ENCODE assay signal across 26 mouse cellular contexts in the genomic region with DNA sequence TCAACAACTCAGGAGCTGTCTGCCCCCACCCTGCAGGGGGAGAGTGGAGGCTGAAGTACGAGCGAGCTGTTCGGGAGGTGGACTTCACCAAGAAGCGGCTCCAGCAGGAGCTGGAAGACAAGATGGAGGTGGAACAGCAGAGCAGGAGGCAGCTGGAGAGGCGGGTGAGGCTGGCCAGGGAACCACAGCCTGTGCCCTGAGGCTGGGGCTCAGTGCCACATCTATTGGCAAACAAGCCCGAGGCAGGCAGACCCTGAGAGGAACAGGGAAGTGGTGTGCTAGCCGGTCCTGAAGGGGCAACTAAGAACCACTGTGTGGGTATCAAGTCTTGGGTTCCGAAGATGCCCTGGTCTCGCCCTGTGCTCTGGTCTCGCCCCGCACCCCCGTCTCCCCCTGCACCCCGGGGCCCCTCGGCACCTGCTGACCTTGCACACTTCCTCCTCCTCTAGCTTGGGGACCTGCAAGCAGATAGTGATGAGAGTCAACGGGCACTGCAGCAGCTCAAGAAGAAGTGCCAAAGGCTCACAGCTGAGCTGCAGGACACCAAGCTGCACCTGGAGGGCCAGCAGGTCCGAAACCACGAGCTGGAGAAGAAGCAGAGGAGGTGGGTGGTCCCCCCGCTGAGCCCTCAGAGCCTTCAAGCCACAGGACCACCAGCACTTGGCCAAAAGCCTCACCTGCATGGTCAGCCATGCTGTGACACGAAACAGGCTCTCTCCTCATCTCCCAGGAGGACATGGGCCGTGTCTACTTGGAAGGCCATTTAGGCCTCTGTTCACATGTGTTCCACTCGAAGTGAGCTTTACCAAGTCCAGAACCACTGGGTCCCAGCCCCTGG. TPM values are rescaled to one million over a fixed set of nuclear protein-coding genes. Genes with fewer than 3 reads are reported as not detected.
DNase-seq lines count a peak whose midpoint lies in the region; ATAC-seq lines count a peak whose summit lies in the region.
"Had no signal": no experiment of that assay in that cellular context is flagged by ENCODE, and none has a peak within 500 bp of the region (broad histone marks: within the 10 kb centered on the region; RNA-seq: fewer than 3 reads in every experiment).

No protein-coding gene starts in this region.

- 0 out of 2 replicates have a peak, but pooled peaks cover 5% of the 10 kb centered on the region for H3K27me3 ChIP-seq in forebrain, embryonic 13.5 days
- no peaks in the 10 kb centered on the region for H3K27me3 ChIP-seq in forebrain, embryonic 14.5 days (replicated peaks; ENCODE audit: control insufficient read depth, insufficient read depth, low read length)
- H3K27me3 ChIP-seq in limb, embryonic 12.5 days = peaks cover 48% of the 10 kb centered on the region
- peaks cover 99% of the 10 kb centered on the region for H3K27me3 ChIP-seq in limb, embryonic 10.5 days (ENCODE audit: low read depth, poor library complexity, severe bottlenecking)
- no peaks in the 10 kb centered on the region for H3K27me3 ChIP-seq in hindbrain, embryonic 14.5 days (ENCODE audit: control insufficient read depth, insufficient read depth, low read length)
- H3K27me3 ChIP-seq in neural tube, embryonic 13.5 days = peaks cover 22% of the 10 kb centered on the region
- H3K27me3 ChIP-seq: embryonic facial prominence, embryonic 12.5 days; heart, embryonic 13.5 days; intestine, embryonic 15.5 days; lung, embryonic 15.5 days; stomach, embryonic 15.5 days had no signal

- 90% methylated on average over 21 of the region's 21 CpGs for WGBS in forebrain, embryonic 13.5 days
- WGBS in forebrain, embryonic 14.5 days = 87% methylated on average over 21 of the region's 21 CpGs
- 86% methylated on average over 19 of the region's 21 CpGs for WGBS in limb, embryonic 12.5 days
- WGBS in limb, embryonic 10.5 days = 86% methylated on average over 21 of the region's 21 CpGs
- 83% methylated on average over 21 of the region's 21 CpGs for WGBS in hindbrain, embryonic 14.5 days
- WGBS in neural tube, embryonic 13.5 days = 84% methylated on average over 21 of the region's 21 CpGs

- peaks cover 29% of the 10 kb centered on the region for H3K4me1 ChIP-seq in forebrain, embryonic 13.5 days
- peaks cover 11% of the 10 kb centered on the region for H3K4me1 ChIP-seq in forebrain, embryonic 14.5 days (ENCODE audit: control insufficient read depth, insufficient read depth, low read length)
- peaks cover 43% of the 10 kb centered on the region for H3K4me1 ChIP-seq in limb, embryonic 12.5 days (replicated peaks)
- H3K4me1 ChIP-seq in limb, embryonic 10.5 days = peaks cover 49% of the 10 kb centered on the region
- peaks cover 26% of the 10 kb centered on the region for H3K4me1 ChIP-seq in hindbrain, embryonic 14.5 days (replicated peaks; ENCODE audit: control insufficient read depth, insufficient read depth, low read length)
- H3K4me1 ChIP-seq in neural tube, embryonic 13.5 days (replicated peaks) = peaks cover 64% of the 10 kb centered on the region
- H3K4me1 ChIP-seq: heart, embryonic 13.5 days; lung, embryonic 15.5 days; stomach, embryonic 15.5 days had no signal

- peaks cover 83% of the 10 kb centered on the region for H3K36me3 ChIP-seq in forebrain, embryonic 13.5 days (ENCODE audit: poor library complexity, severe bottlenecking)
- H3K36me3 ChIP-seq in forebrain, embryonic 14.5 days (ENCODE audit: control insufficient read depth, insufficient read depth, low read length) = peaks cover 85% of the 10 kb centered on the region
- H3K36me3 ChIP-seq in limb, embryonic 12.5 days = peaks cover 79% of the 10 kb centered on the region
- peaks cover 82% of the 10 kb centered on the region for H3K36me3 ChIP-seq in limb, embryonic 10.5 days
- peaks cover 86% of the 10 kb centered on the region for H3K36me3 ChIP-seq in hindbrain, embryonic 14.5 days (replicated peaks; ENCODE audit: control insufficient read depth, insufficient read depth)
- H3K36me3 ChIP-seq in neural tube, embryonic 13.5 days = peaks cover 89% of the 10 kb centered on the region

- ATAC-seq in forebrain, embryonic 13.5 days = no peak
- ATAC-seq in forebrain, embryonic 14.5 days = no peak
- no peak for ATAC-seq in limb, embryonic 12.5 days (ENCODE audit: insufficient number of reproducible peaks, insufficient read depth, low FRiP score, low TSS enrichment, low read depth)
- no peak for ATAC-seq in hindbrain, embryonic 14.5 days (ENCODE audit: low FRiP score)
- ATAC-seq in neural tube, embryonic 13.5 days (ENCODE audit: low read depth) = no peak
- ATAC-seq: intestine, embryonic 15.5 days had no signal

- peak overlapping the region; percentile 1; the same call in 1 of the 2 replicates for H3K27ac ChIP-seq in forebrain, embryonic 13.5 days
- no peak overlapping the region for H3K27ac ChIP-seq in forebrain, embryonic 14.5 days (ENCODE audit: low read depth, low read length)
- H3K27ac ChIP-seq in limb, embryonic 12.5 days = no peak overlapping the region
- H3K27ac ChIP-seq in limb, embryonic 10.5 days = no peak overlapping the region
- peak overlapping the region; percentile 57 for H3K27ac ChIP-seq in hindbrain, embryonic 14.5 days
- H3K27ac ChIP-seq in neural tube, embryonic 13.5 days (replicated peaks) = peak overlapping the region; percentile 82
- H3K27ac ChIP-seq: embryonic facial prominence, embryonic 12.5 days; heart, embryonic 13.5 days; intestine, embryonic 15.5 days; limb, embryonic 13.5 days; lung, embryonic 15.5 days; stomach, embryonic 15.5 days had no signal

- H3K4me2 ChIP-seq in forebrain, embryonic 13.5 days = no peak overlapping the region
- H3K4me2 ChIP-seq in forebrain, embryonic 14.5 days (ENCODE audit: low read length) = no peak overlapping the region
- H3K4me2 ChIP-seq in limb, embryonic 12.5 days = no peak overlapping the region
- H3K4me2 ChIP-seq in hindbrain, embryonic 14.5 days (replicated peaks) = no peak overlapping the region
- no peak overlapping the region for H3K4me2 ChIP-seq in neural tube, embryonic 13.5 days
- H3K4me2 ChIP-seq: embryonic facial prominence, embryonic 12.5 days; heart, embryonic 13.5 days; intestine, embryonic 15.5 days; limb, embryonic 13.5 days; liver, embryonic 11.5 days; lung, embryonic 15.5 days; midbrain, embryonic 11.5 days; stomach, embryonic 15.5 days had no signal

- no peak for DNase-seq in forebrain, embryonic 14.5 days (ENCODE audit: low spot score)
- DNase-seq in limb, embryonic 10.5 days (ENCODE audit: low spot score) = no peak
- DNase-seq in hindbrain, embryonic 14.5 days (ENCODE audit: low spot score) = no peak
- no peak for DNase-seq in thymus, postnatal 14 days
- DNase-seq: adrenal gland, adult 2 months; adrenal gland, postnatal 36 days; B cell, adult 2 months; cerebellum, adult 2 months; embryo, embryonic 11 days; gastrocnemius, postnatal 10 days; heart, postnatal 10 days; kidney, adult 9 months; right cerebral cortex, postnatal 25 days; thymus, postnatal 25 days had no signal

- no peak overlapping the region for H3K9ac ChIP-seq in forebrain, embryonic 13.5 days
- no peak overlapping the region for H3K9ac ChIP-seq in forebrain, embryonic 14.5 days (ENCODE audit: low read length)
- 0 out of 2 replicates have a peak overlapping the region, but pooled peaks have one; percentile 8 for H3K9ac ChIP-seq in limb, embryonic 12.5 days (replicated peaks)
- no peak overlapping the region for H3K9ac ChIP-seq in hindbrain, embryonic 14.5 days
- H3K9ac ChIP-seq in neural tube, embryonic 13.5 days = no peak overlapping the region
- H3K9ac ChIP-seq: embryonic facial prominence, embryonic 12.5 days; heart, embryonic 13.5 days; intestine, embryonic 15.5 days; limb, embryonic 13.5 days; lung, embryonic 15.5 days; stomach, embryonic 15.5 days had no signal

- no peak overlapping the region for H3K4me3 ChIP-seq in forebrain, embryonic 13.5 days
- H3K4me3 ChIP-seq in forebrain, embryonic 14.5 days (ENCODE audit: low read depth, low read length) = no peak overlapping the region
- H3K4me3 ChIP-seq in limb, embryonic 12.5 days (replicated peaks) = no peak overlapping the region
- no peak overlapping the region for H3K4me3 ChIP-seq in limb, embryonic 10.5 days
- H3K4me3 ChIP-seq in hindbrain, embryonic 14.5 days (replicated peaks; ENCODE audit: low read length) = no peak overlapping the region
- no peak overlapping the region for H3K4me3 ChIP-seq in neural tube, embryonic 13.5 days
- H3K4me3 ChIP-seq: embryonic facial prominence, embryonic 12.5 days; heart, embryonic 13.5 days; intestine, embryonic 15.5 days; limb, embryonic 13.5 days; lung, embryonic 15.5 days; stomach, embryonic 15.5 days had no signal

- no peaks in the 10 kb centered on the region for H3K9me3 ChIP-seq in forebrain, embryonic 13.5 days (replicated peaks)
- H3K9me3 ChIP-seq in forebrain, embryonic 14.5 days (replicated peaks; ENCODE audit: control insufficient read depth, low read length) = no peaks in the 10 kb centered on the region
- no peaks in the 10 kb centered on the region for H3K9me3 ChIP-seq in limb, embryonic 12.5 days
- no peaks in the 10 kb centered on the region for H3K9me3 ChIP-seq in limb, embryonic 10.5 days (replicated peaks)
- no peaks in the 10 kb centered on the region for H3K9me3 ChIP-seq in hindbrain, embryonic 14.5 days (ENCODE audit: control insufficient read depth, low read length)
- H3K9me3 ChIP-seq in neural tube, embryonic 13.5 days = no peaks in the 10 kb centered on the region
- H3K9me3 ChIP-seq: embryonic facial prominence, embryonic 12.5 days; heart, embryonic 13.5 days; intestine, embryonic 15.5 days; limb, embryonic 13.5 days; lung, embryonic 15.5 days; stomach, embryonic 15.5 days had no signal

RNA-seq across cellular contexts. Expression of a gene that starts 50.6 kb away (rescaled TPM):
- 12.7 and 15.1 TPM in 2 replicates for polyA plus RNA-seq in forebrain, embryonic 13.5 days (2015; fragmentation: Nextera tagmentation; extraction: Ambion mirVana)
- polyA plus RNA-seq in forebrain, embryonic 14.5 days (2014; fragmentation: Nextera tagmentation; extraction: Ambion mirVana) = 10.1 and 11.4 TPM in 2 replicates
- polyA plus RNA-seq in limb, embryonic 12.5 days (2016; fragmentation: Nextera tagmentation; extraction: Ambion mirVana) = 0.41 and 0.66 TPM in 2 replicates
- 0.34 and 0.48 TPM in 2 replicates for polyA plus RNA-seq in limb, embryonic 10.5 days (2016; fragmentation: Nextera tagmentation; extraction: Ambion mirVana)
- polyA plus RNA-seq in hindbrain, embryonic 14.5 days (2014; fragmentation: Nextera tagmentation; extraction: Ambion mirVana) = 2.8 and 6.1 TPM in 2 replicates
- polyA plus RNA-seq in neural tube, embryonic 13.5 days (2015; fragmentation: Nextera tagmentation; extraction: Ambion mirVana) = 4.1 and 6.1 TPM in 2 replicates

RNA-seq across cellular contexts. Expression of a gene that starts 55.7 kb away (rescaled TPM):
- 2.9 and 3.2 TPM in 2 replicates for polyA plus RNA-seq in forebrain, embryonic 13.5 days (2015; fragmentation: Nextera tagmentation; extraction: Ambion mirVana)
- 0.55 and 0.85 TPM in 2 replicates for polyA plus RNA-seq in forebrain, embryonic 14.5 days (2014; fragmentation: Nextera tagmentation; extraction: Ambion mirVana)
- 1.9 and 2.6 TPM in 2 replicates for polyA plus RNA-seq in limb, embryonic 12.5 days (2016; fragmentation: Nextera tagmentation; extraction: Ambion mirVana)
- 1.1 and 1.4 TPM in 2 replicates for polyA plus RNA-seq in limb, embryonic 10.5 days (2016; fragmentation: Nextera tagmentation; extraction: Ambion mirVana)
- 0.69 and 1.4 TPM in 2 replicates for polyA plus RNA-seq in hindbrain, embryonic 14.5 days (2014; fragmentation: Nextera tagmentation; extraction: Ambion mirVana)
- 1.7 and 2.8 TPM in 2 replicates for polyA plus RNA-seq in neural tube, embryonic 13.5 days (2015; fragmentation: Nextera tagmentation; extraction: Ambion mirVana)
- polyA plus RNA-seq: adrenal gland, adult 2 months; brain, embryonic 14.5 days; cerebellum, adult 2 months had no signal

Comparison
In these comparisons a context has a peak if more than half of its experiments do, and no peak if none do; other contexts are left out.
1. H3K27ac ChIP-seq: peak in forebrain, embryonic 13.5 days (single experiment), hindbrain, embryonic 14.5 days (single experiment) and neural tube, embryonic 13.5 days (single experiment); none in forebrain, embryonic 14.5 days (single experiment), limb, embryonic 12.5 days (single experiment) and limb, embryonic 10.5 days (single experiment).